Mouse (Mus musculus): ENCODE data around the gene Rhoq. TPM values are rescaled to one million over a fixed set of nuclear protein-coding genes. Genes with fewer than 3 reads are reported as not detected.

Gene Rhoq
- polyA plus RNA-seq, 1 experiment from 2014 or later = 18.7 TPM

- Histone ChIP-seq H3K4me2 (ENCODE audit: low read length) (no peak overlapping the region), H3K9ac (ENCODE audit: low read length) (no peak overlapping the region), H3K9me3 (ENCODE audit: control insufficient read depth, low read length) (no peaks in the 10 kb centered on the region), H3K27ac (ENCODE audit: low read depth) (no peak overlapping the region), H3K27me3 (replicated peaks; ENCODE audit: control insufficient read depth, insufficient read depth, low read length) (no peaks in the 10 kb centered on the region), H3K4me1 (replicated peaks; ENCODE audit: control insufficient read depth, insufficient read depth, low read length) (no peaks in the 10 kb centered on the region), H3K36me3 (ENCODE audit: control insufficient read depth, insufficient read depth, low read length) (peaks cover 35% of the 10 kb centered on the region), H3K4me3 (ENCODE audit: low read depth, low read length) (no peak overlapping the region)
- 57% methylated on average over 10 of the region's 10 CpGs for WGBS
- DNase-seq (ENCODE audit: low spot score) (peak; percentile 63), ATAC-seq (replicated peaks; ENCODE audit: low FRiP score, low TSS enrichment, low read depth) (no peak)
These were observed 73.5 kb downstream of the Rhoq start for GRCm38 (mm10) chr17:87036141-87037073.

DNA sequence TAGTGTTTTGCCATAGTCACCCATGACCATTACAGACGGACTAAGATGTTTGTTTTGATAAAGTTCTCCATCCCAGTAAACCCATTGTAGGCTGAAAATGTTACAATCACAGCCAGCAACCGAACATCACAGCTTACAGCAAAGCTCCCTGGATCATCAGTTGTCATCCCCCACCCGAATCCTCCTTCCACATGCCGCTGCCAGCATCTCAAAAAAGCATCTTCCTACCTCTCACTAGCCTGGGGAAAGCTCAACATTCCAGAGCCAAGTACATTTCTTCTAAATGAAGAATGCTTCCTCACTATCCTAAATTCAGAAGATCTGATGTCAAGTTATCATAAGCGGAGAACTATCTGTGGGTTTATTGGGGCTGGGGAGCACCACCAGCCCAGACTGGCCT, 75.6 kb downstream of the Rhoq start:
- H3K4me2 ChIP-seq (ENCODE audit: low read length) = no peak overlapping the region
- no peaks in the 10 kb centered on the region for H3K4me1 ChIP-seq (replicated peaks; ENCODE audit: control insufficient read depth, insufficient read depth, low read length)
- no peak overlapping the region for H3K4me3 ChIP-seq (ENCODE audit: low read depth, low read length)
- DNase-seq (ENCODE audit: low spot score) = no peak
- no peak overlapping the region for H3K27ac ChIP-seq (ENCODE audit: low read depth)
- no peak for ATAC-seq (replicated peaks; ENCODE audit: low FRiP score, low TSS enrichment, low read depth)
- H3K9ac ChIP-seq (ENCODE audit: low read length) = no peak overlapping the region
- peaks cover 20% of the 10 kb centered on the region for H3K36me3 ChIP-seq (ENCODE audit: control insufficient read depth, insufficient read depth, low read length)
- 84% methylated on average over 5 of the region's 5 CpGs for WGBS
- no peaks in the 10 kb centered on the region for H3K9me3 ChIP-seq (ENCODE audit: control insufficient read depth, low read length)
- H3K27me3 ChIP-seq (replicated peaks; ENCODE audit: control insufficient read depth, insufficient read depth, low read length) = no peaks in the 10 kb centered on the region

- DNase-seq (ENCODE audit: low spot score) (no peak), ATAC-seq (replicated peaks; ENCODE audit: low FRiP score, low TSS enrichment, low read depth) (no peak)
- 66% methylated on average over 19 of the region's 19 CpGs for WGBS
- Histone ChIP-seq H3K27me3 (replicated peaks; ENCODE audit: control insufficient read depth, insufficient read depth, low read length) (no peaks in the 10 kb centered on the region), H3K9me3 (ENCODE audit: control insufficient read depth, low read length) (no peaks in the 10 kb centered on the region), H3K4me3 (ENCODE audit: low read depth, low read length) (no peak overlapping the region), H3K36me3 (ENCODE audit: control insufficient read depth, insufficient read depth, low read length) (no peaks in the 10 kb centered on the region), H3K27ac (ENCODE audit: low read depth) (no peak overlapping the region), H3K4me1 (replicated peaks; ENCODE audit: control insufficient read depth, insufficient read depth, low read length) (no peaks in the 10 kb centered on the region), H3K9ac (ENCODE audit: low read length) (no peak overlapping the region), H3K4me2 (ENCODE audit: low read length) (no peak overlapping the region)
These were observed 78.9 kb downstream of the Rhoq start for GRCm38 (mm10) chr17:87041739-87042138.

GRCm38 (mm10) chr17:87044364-87044763, 81.5 kb downstream of the Rhoq start:
- no peaks in the 10 kb centered on the region for H3K27me3 ChIP-seq (replicated peaks; ENCODE audit: control insufficient read depth, insufficient read depth, low read length)
- H3K9me3 ChIP-seq (ENCODE audit: control insufficient read depth, low read length) = no peaks in the 10 kb centered on the region
- no peak overlapping the region for H3K4me3 ChIP-seq (ENCODE audit: low read depth, low read length)
- H3K36me3 ChIP-seq (ENCODE audit: control insufficient read depth, insufficient read depth, low read length) = no peaks in the 10 kb centered on the region
- ATAC-seq (replicated peaks; ENCODE audit: low FRiP score, low TSS enrichment, low read depth) (peak; percentile 80), DNase-seq (ENCODE audit: low spot score) (peak; percentile 95)
- no peak overlapping the region for H3K4me2 ChIP-seq (ENCODE audit: low read length)
- WGBS = 2% methylated on average over 15 of the region's 15 CpGs
- H3K9ac ChIP-seq (ENCODE audit: low read length) = no peak overlapping the region
- no peak overlapping the region for H3K27ac ChIP-seq (ENCODE audit: low read depth)
- H3K4me1 ChIP-seq (replicated peaks; ENCODE audit: control insufficient read depth, insufficient read depth, low read length) = no peaks in the 10 kb centered on the region

DNA sequence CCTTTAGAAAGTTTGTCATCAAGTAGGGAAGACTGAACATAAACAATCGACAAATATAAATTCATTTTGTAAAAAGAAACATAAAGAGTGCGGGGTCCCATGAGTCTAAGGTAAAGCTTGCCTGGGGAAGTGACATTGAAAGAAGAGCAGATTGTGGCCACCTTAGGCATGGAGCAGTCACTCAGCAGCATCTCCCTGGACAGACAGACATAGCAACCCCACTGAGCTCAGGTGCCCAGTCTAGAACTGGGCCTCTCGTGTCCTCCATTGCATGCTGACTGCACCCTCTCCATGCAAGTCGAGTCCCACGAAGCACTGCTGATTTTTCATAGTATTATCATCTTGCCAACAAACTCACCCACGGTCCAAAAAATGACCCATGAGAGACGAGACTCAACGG, 81.9 kb downstream of the Rhoq start:
- DNase-seq (ENCODE audit: low spot score) (peak; percentile 45), ATAC-seq (replicated peaks; ENCODE audit: low FRiP score, low TSS enrichment, low read depth) (0 out of 2 replicates have a peak, but pooled peaks have one; percentile 17)
- Histone ChIP-seq H3K36me3 (ENCODE audit: control insufficient read depth, insufficient read depth, low read length) (no peaks in the 10 kb centered on the region), H3K9me3 (ENCODE audit: control insufficient read depth, low read length) (no peaks in the 10 kb centered on the region), H3K9ac (ENCODE audit: low read length) (no peak overlapping the region), H3K27me3 (replicated peaks; ENCODE audit: control insufficient read depth, insufficient read depth, low read length) (no peaks in the 10 kb centered on the region), H3K27ac (ENCODE audit: low read depth) (no peak overlapping the region), H3K4me3 (ENCODE audit: low read depth, low read length) (no peak overlapping the region), H3K4me1 (replicated peaks; ENCODE audit: control insufficient read depth, insufficient read depth, low read length) (no peaks in the 10 kb centered on the region), H3K4me2 (ENCODE audit: low read length) (no peak overlapping the region)
- WGBS = 80% methylated on average over 8 of the region's 8 CpGs

Other genes with a start within 250 kb of the Rhoq start
- 7.7 TPM in 2 replicates for gene Epas1, start 209.4 kb upstream of the Rhoq start, polyA plus RNA-seq (2014; fragmentation: Nextera tagmentation; extraction: Ambion mirVana)
- not detected in 2 replicates for gene Tmem247, start 45.7 kb upstream of the Rhoq start, polyA plus RNA-seq (2014; fragmentation: Nextera tagmentation; extraction: Ambion mirVana)
- not detected in 2 replicates for gene Atp6v1e2, start 15.2 kb upstream of the Rhoq start, polyA plus RNA-seq (2014; fragmentation: Nextera tagmentation; extraction: Ambion mirVana)
- gene Pigf, start 62.3 kb downstream of the Rhoq start, polyA plus RNA-seq (2014; fragmentation: Nextera tagmentation; extraction: Ambion mirVana) = 42.1 and 43.8 TPM in 2 replicates
- 126 and 136 TPM in 2 replicates for gene Cript, start 62.5 kb downstream of the Rhoq start, polyA plus RNA-seq (2014; fragmentation: Nextera tagmentation; extraction: Ambion mirVana)
- 11.6 and 14.1 TPM in 2 replicates for gene Socs5, start 144.6 kb downstream of the Rhoq start, polyA plus RNA-seq (2014; fragmentation: Nextera tagmentation; extraction: Ambion mirVana)